Mouse (Mus musculus) gonadal fat pad, adult 2 months (tissue): Measurements from ENCODE around the gene Lpar5. TPM values are rescaled to one million over a fixed set of nuclear protein-coding genes. Genes with fewer than 3 reads are reported as not detected.
A peak's percentile ranks its signal among the peaks of the same experiment; 100 is the strongest.
"Not testable (repeated sequence)": the region's sequence is repeated elsewhere in the genome, so short reads cannot be mapped to it uniquely, and the experiment has no call there.

Experiments
- DNase-seq: peaks from one replicate; pipeline ENCODE4 v3.0.0-alpha.2; 2012; ENCODE audit warnings: low read depth
- polyA plus RNA-seq: library from polyadenylated mRNA; depleted of rRNA; stranded (reverse); fragments of >200 nt; gene quantifications from 2 replicates; pipeline ENCODE4 v1.2.3, GENCODE M21; 2012; rRNA removed

Gene Lpar5
- 5.3 and 5.7 TPM in 2 replicates for polyA plus RNA-seq

GRCm38 (mm10) chr6:125067571-125067995 lies at the start of gene Lpar5:
Gene Lpar5 (plus strand): TSS chr6:125067920.
- no peak for DNase-seq

- not testable (repeated sequence) for DNase-seq
Measured at GRCm38 (mm10) chr6:125030532-125030931, 37.2 kb upstream of the Lpar5 start.

- no peak for DNase-seq
Measured at GRCm38 (mm10) chr6:125031604-125032003, 36.1 kb upstream of the Lpar5 start.

- DNase-seq = no peak
Measured at GRCm38 (mm10) chr6:125038666-125039065, 29.1 kb upstream of the Lpar5 start.

- DNase-seq = no peak
Measured at GRCm38 (mm10) chr6:125039131-125039530, 28.6 kb upstream of the Lpar5 start.

GRCm38 (mm10) chr6:125039533-125040153 lies 28.1 kb upstream of the Lpar5 start, which contains the start of gene Ing4:
Gene Ing4 (plus strand): TSS chr6:125039760.
- peak; percentile 94 for DNase-seq

GRCm38 (mm10) chr6:125040221-125040620 lies 27.5 kb upstream of the Lpar5 start:
- DNase-seq = no peak

GRCm38 (mm10) chr6:125041047-125041446 lies 26.7 kb upstream of the Lpar5 start:
- peak; percentile 73 for DNase-seq

- no peak for DNase-seq
Measured at GRCm38 (mm10) chr6:125042081-125042480, 25.6 kb upstream of the Lpar5 start.

- no peak for DNase-seq
Measured at GRCm38 (mm10) chr6:125046691-125047090, 21.0 kb upstream of the Lpar5 start.

- DNase-seq = no peak
Measured at GRCm38 (mm10) chr6:125049678-125050077, 18.0 kb upstream of the Lpar5 start, which contains the start of gene Acrbp. Gene Acrbp (plus strand): TSS chr6:125049689.

GRCm38 (mm10) chr6:125051237-125051636 lies 16.5 kb upstream of the Lpar5 start:
- DNase-seq = no peak

- no peak for DNase-seq
Measured at GRCm38 (mm10) chr6:125061493-125061892, 6.2 kb upstream of the Lpar5 start.

GRCm38 (mm10) chr6:125062511-125062910 lies 5.2 kb upstream of the Lpar5 start:
- no peak for DNase-seq

GRCm38 (mm10) chr6:125063906-125064305 lies 3.8 kb upstream of the Lpar5 start:
- DNase-seq = no peak

GRCm38 (mm10) chr6:125065223-125065622 lies 2.5 kb upstream of the Lpar5 start:
- DNase-seq = not testable (repeated sequence)

- no peak for DNase-seq
Measured at GRCm38 (mm10) chr6:125071170-125071895, 3.6 kb downstream of the Lpar5 start.

- DNase-seq = no peak
Measured at GRCm38 (mm10) chr6:125071896-125072279, 4.2 kb downstream of the Lpar5 start.

GRCm38 (mm10) chr6:125073825-125074224 lies 6.1 kb downstream of the Lpar5 start:
- DNase-seq = no peak

GRCm38 (mm10) chr6:125081394-125081793 lies 13.7 kb downstream of the Lpar5 start:
- no peak for DNase-seq

GRCm38 (mm10) chr6:125081797-125082560 lies 14.3 kb downstream of the Lpar5 start:
- DNase-seq = no peak

- no peak for DNase-seq
Measured at GRCm38 (mm10) chr6:125082801-125083386, 15.2 kb downstream of the Lpar5 start.
